Mouse (Mus musculus): ENCODE results near the gene Plxnb2. TPM values are rescaled to one million over a fixed set of nuclear protein-coding genes. Genes with fewer than 3 reads are reported as not detected.

The Plxnb2 gene
- polyA plus RNA-seq, 1 experiment from 2014 or later: 27.2 TPM

GRCm38 (mm10) chr15:89149271-89150040, 31.1 kb downstream of the Plxnb2 start, which contains the start of gene Mapk11:
Gene Mapk11, minus strand, starts transcription at chr15:89149628.
- peaks cover 10% of the 10 kb centered on the region for H3K4me1 ChIP-seq (ENCODE audit: insufficient read depth)
- no peaks in the 10 kb centered on the region for H3K9me3 ChIP-seq (ENCODE audit: low read length)
- TF ChIP-seq EP300 (IDR thresholded peaks at IDR 0.05; ENCODE audit: low read depth) (no peak), CTCF (IDR thresholded peaks at IDR 0.05; ENCODE audit: low read depth) (no peak)
- ATAC-seq (peak; percentile 39; the same call in 1 of the 2 replicates), DNase-seq (peak; percentile 46)
- H3K4me2 ChIP-seq (ENCODE audit: low read depth, low read length): peak within 1 kb of the TSS; percentile 86
- H3K36me3 ChIP-seq (replicated peaks; ENCODE audit: insufficient read depth, low read length): peaks cover 7% of the 10 kb centered on the region; the same call in 1 of the 2 replicates
- H3K4me3 ChIP-seq (ENCODE audit: low read depth, low read length): peak within 1 kb of the TSS; percentile 61
- peaks cover 56% of the 10 kb centered on the region for H3K27me3 ChIP-seq (ENCODE audit: insufficient read depth, low read length)
- peak within 1 kb of the TSS; percentile 62 for H3K9ac ChIP-seq (replicated peaks)
- H3K27ac ChIP-seq (ENCODE audit: low read depth): 0 out of 2 replicates have a peak within 1 kb of the TSS, but pooled peaks have one; percentile 22
- WGBS (ENCODE audit: insufficient replicate concordance): 1% methylated on average over 42 of the region's 61 CpGs

- WGBS (ENCODE audit: insufficient replicate concordance): 10% methylated on average over 25 of the region's 25 CpGs
- Histone ChIP-seq H3K4me3 (ENCODE audit: low read depth, low read length) (peak overlapping the region; percentile 61), H3K4me1 (ENCODE audit: insufficient read depth) (peaks cover 10% of the 10 kb centered on the region), H3K27me3 (ENCODE audit: insufficient read depth, low read length) (peaks cover 59% of the 10 kb centered on the region), H3K4me2 (ENCODE audit: low read depth, low read length) (peak overlapping the region; percentile 86), H3K27ac (ENCODE audit: low read depth) (no peak overlapping the region), H3K9me3 (ENCODE audit: low read length) (no peaks in the 10 kb centered on the region), H3K9ac (replicated peaks) (peak overlapping the region; percentile 62), H3K36me3 (replicated peaks; ENCODE audit: insufficient read depth, low read length) (0 out of 2 replicates have a peak, but pooled peaks cover 1% of the 10 kb centered on the region)
- ATAC-seq (no peak), DNase-seq (no peak)
- TF ChIP-seq CTCF (IDR thresholded peaks at IDR 0.05; ENCODE audit: low read depth) (no peak), EP300 (IDR thresholded peaks at IDR 0.05; ENCODE audit: low read depth) (no peak)
These were observed 31.9 kb downstream of the Plxnb2 start for GRCm38 (mm10) chr15:89148496-89149270.

- H3K4me1 ChIP-seq (ENCODE audit: insufficient read depth): peaks cover 10% of the 10 kb centered on the region
- no peak overlapping the region for H3K4me2 ChIP-seq (ENCODE audit: low read depth, low read length)
- ATAC-seq: no peak
- H3K9me3 ChIP-seq (ENCODE audit: low read length): no peaks in the 10 kb centered on the region
- TF ChIP-seq EP300 (IDR thresholded peaks at IDR 0.05; ENCODE audit: low read depth) (no peak), CTCF (IDR thresholded peaks at IDR 0.05; ENCODE audit: low read depth) (no peak)
- H3K27ac ChIP-seq (ENCODE audit: low read depth): no peak overlapping the region
- H3K4me3 ChIP-seq (ENCODE audit: low read depth, low read length): no peak overlapping the region
- WGBS (ENCODE audit: insufficient replicate concordance): 65% methylated on average over 4 of the region's 4 CpGs
- H3K27me3 ChIP-seq (ENCODE audit: insufficient read depth, low read length): peaks cover 64% of the 10 kb centered on the region
- no peak for DNase-seq
- no peak overlapping the region for H3K9ac ChIP-seq (replicated peaks)
- no peaks in the 10 kb centered on the region for H3K36me3 ChIP-seq (replicated peaks; ENCODE audit: insufficient read depth, low read length)
These were observed 32.7 kb downstream of the Plxnb2 start for GRCm38 (mm10) chr15:89147895-89148294.

GRCm38 (mm10) chr15:89147456-89147855, 33.1 kb downstream of the Plxnb2 start:
- Histone ChIP-seq H3K36me3 (replicated peaks; ENCODE audit: insufficient read depth, low read length) (no peaks in the 10 kb centered on the region), H3K4me2 (ENCODE audit: low read depth, low read length) (no peak overlapping the region), H3K9ac (replicated peaks) (no peak overlapping the region), H3K4me1 (ENCODE audit: insufficient read depth) (peaks cover 10% of the 10 kb centered on the region), H3K27ac (ENCODE audit: low read depth) (no peak overlapping the region), H3K4me3 (ENCODE audit: low read depth, low read length) (no peak overlapping the region), H3K9me3 (ENCODE audit: low read length) (no peaks in the 10 kb centered on the region), H3K27me3 (ENCODE audit: insufficient read depth, low read length) (peaks cover 69% of the 10 kb centered on the region)
- DNase-seq (no peak), ATAC-seq (no peak)
- TF ChIP-seq CTCF (IDR thresholded peaks at IDR 0.05; ENCODE audit: low read depth): no peak
- TF ChIP-seq EP300 (IDR thresholded peaks at IDR 0.05; ENCODE audit: low read depth): no peak
- WGBS (ENCODE audit: insufficient replicate concordance): 23% methylated on average over 10 of the region's 10 CpGs

GRCm38 (mm10) chr15:89147024-89147423, 33.6 kb downstream of the Plxnb2 start:
- peaks cover 10% of the 10 kb centered on the region for H3K4me1 ChIP-seq (ENCODE audit: insufficient read depth)
- H3K27ac ChIP-seq (ENCODE audit: low read depth): no peak overlapping the region
- H3K36me3 ChIP-seq (replicated peaks; ENCODE audit: insufficient read depth, low read length): no peaks in the 10 kb centered on the region
- peak overlapping the region; percentile 40 for H3K4me2 ChIP-seq (ENCODE audit: low read depth, low read length)
- no peaks in the 10 kb centered on the region for H3K9me3 ChIP-seq (ENCODE audit: low read length)
- WGBS (ENCODE audit: insufficient replicate concordance): 8% methylated on average over 16 of the region's 16 CpGs
- H3K4me3 ChIP-seq (ENCODE audit: low read depth, low read length): 0 out of 2 replicates have a peak overlapping the region, but pooled peaks have one; percentile 3
- no peak for ATAC-seq
- no peak overlapping the region for H3K9ac ChIP-seq (replicated peaks)
- DNase-seq: no peak
- peaks cover 73% of the 10 kb centered on the region for H3K27me3 ChIP-seq (ENCODE audit: insufficient read depth, low read length)
- no peak for TF ChIP-seq EP300 (IDR thresholded peaks at IDR 0.05; ENCODE audit: low read depth)
- no peak for TF ChIP-seq CTCF (IDR thresholded peaks at IDR 0.05; ENCODE audit: low read depth)

- H3K9ac ChIP-seq (replicated peaks): no peak overlapping the region
- no peak for TF ChIP-seq CTCF (IDR thresholded peaks at IDR 0.05; ENCODE audit: low read depth)
- TF ChIP-seq EP300 (IDR thresholded peaks at IDR 0.05; ENCODE audit: low read depth): no peak
These were observed 34.1 kb downstream of the Plxnb2 start for GRCm38 (mm10) chr15:89146537-89146936.

More at GRCm38 (mm10) chr15:89146537-89146936, 34.1 kb downstream of the Plxnb2 start:
- ATAC-seq (peak; percentile 56), DNase-seq (peak; percentile 59)
- Histone ChIP-seq H3K27me3 (ENCODE audit: insufficient read depth, low read length) (peaks cover 78% of the 10 kb centered on the region), H3K27ac (ENCODE audit: low read depth) (no peak overlapping the region), H3K4me1 (ENCODE audit: insufficient read depth) (peaks cover 10% of the 10 kb centered on the region), H3K4me2 (ENCODE audit: low read depth, low read length) (peak overlapping the region; percentile 40), H3K4me3 (ENCODE audit: low read depth, low read length) (0 out of 2 replicates have a peak overlapping the region, but pooled peaks have one; percentile 3), H3K9me3 (ENCODE audit: low read length) (no peaks in the 10 kb centered on the region), H3K36me3 (replicated peaks; ENCODE audit: insufficient read depth, low read length) (no peaks in the 10 kb centered on the region)
- 4% methylated on average over 27 of the region's 27 CpGs for WGBS (ENCODE audit: insufficient replicate concordance)
